Mouse (Mus musculus) small intestine, adult 2 months (tissue): Measurements from ENCODE around the gene Pde7b.

Experiments
- CTCF ChIP-seq: fragments of 200-500 bp; IDR thresholded peaks from 2 replicates; pipeline ENCODE4 v1.5.1; 2012; ENCODE audit warnings: low read depth, mild to moderate bottlenecking, control low read depth, inconsistent platforms, low read length, moderate library complexity, mixed read lengths; ENCODE audit not compliant: insufficient replicate concordance, insufficient read length; ENCODE audit errors: extremely low read depth
- POLR2A ChIP-seq: fragments of 200-500 bp; IDR thresholded peaks from 2 replicates; pipeline ENCODE4 v1.6.1; 2012; ENCODE audit warnings: low read depth, mild to moderate bottlenecking, control low read depth, inconsistent platforms, low read length, moderate library complexity

GRCm38 (mm10) chr10:20574414-20574813 is 150.5 kb downstream of the Pde7b start:
- TF ChIP-seq POLR2A (no peak), CTCF (no peak)
